Mouse (Mus musculus): ENCODE data around the gene Ap2a1.

- TF ChIP-seq NANOG (IDR thresholded peaks at IDR 0.05; ENCODE audit: borderline replicate concordance, low read length) (no peak), CTCF (conservative IDR thresholded peaks at IDR 0.05; ENCODE audit: low read length) (no peak), POU5F1 (IDR thresholded peaks at IDR 0.05; ENCODE audit: borderline replicate concordance, low read length) (no peak)
Observed at GRCm38 (mm10) chr7:44975117-44975419, 45.8 kb upstream of the Ap2a1 start.
